Mouse (Mus musculus) liver, embryonic 14.5 days (tissue): ENCODE measurements at regions not wholly inside any gene's neighbourhood (a gene's known extent, or its start where the extent isn't known, plus 50 kb on each side); places are given as distances from the start of the nearest gene placed in this dataset.

Experiments
- ATAC-seq: fragments of 200-750 bp; cut with Nextera tagmentation; 2 replicates; pipeline ENCODE4 v1.8.0; 2017; ENCODE audit warnings: moderate number of reproducible peaks, mild to moderate bottlenecking, moderate library complexity; ENCODE audit not compliant: insufficient read depth
- DNase-seq, 3 experiments: peaks; one replicate each; pipeline ENCODE4 v3.0.0-alpha.2; 2012 to 2013; ENCODE audit warnings: low read depth in 3 of 3, low spot score in 3 of 3
- H3K27ac ChIP-seq: fragments of 300-500 bp; sonication (generic); 2 replicates; pipeline ENCODE4 v1.5.1; 2014; ENCODE audit warnings: moderate library complexity, mild to moderate bottlenecking, control low read depth, inconsistent platforms
- H3K27me3 ChIP-seq: fragments of 300-500 bp; sonication (generic); 2 replicates; pipeline ENCODE4 v1.6.1; 2014; ENCODE audit warnings: mild to moderate bottlenecking, low read length, moderate library complexity; ENCODE audit not compliant: control insufficient read depth, insufficient read depth
- H3K36me3 ChIP-seq: fragments of 300-500 bp; sonication (generic); replicated peaks from 2 replicates; pipeline ENCODE4 v1.6.1; 2014; ENCODE audit warnings: low read depth; ENCODE audit not compliant: control insufficient read depth, insufficient read depth
- H3K4me1 ChIP-seq, 2 experiments: fragments of 200-500 bp in 1 of 2; fragments of 300-500 bp in 1 of 2; sonication (generic) in 1 of 2; replicated peaks; 2 replicates each; pipeline ENCODE4 v1.6.1; 2012 to 2014; ENCODE audit warnings: antibody characterized with exemption in 1 of 2, inconsistent platforms in 1 of 2, low read length in 1 of 2; ENCODE audit not compliant: control insufficient read depth in 2 of 2, insufficient read depth in 2 of 2
- H3K4me2 ChIP-seq: fragments of 300-500 bp; sonication (generic); 2 replicates; pipeline ENCODE4 v1.6.1; 2014; ENCODE audit warnings: low read depth, mild to moderate bottlenecking, control low read depth, moderate library complexity
- H3K4me3 ChIP-seq, 2 experiments: fragments of 200-500 bp in 1 of 2; fragments of 300-500 bp in 1 of 2; sonication (generic) in 1 of 2; 2 replicates each; pipeline ENCODE4 v1.5.1; 2012 to 2014; ENCODE audit warnings: low read depth in 2 of 2, low read length in 2 of 2, mild to moderate bottlenecking in 2 of 2, control low read depth in 1 of 2, inconsistent platforms in 1 of 2, moderate library complexity in 1 of 2; ENCODE audit not compliant: insufficient read depth in 1 of 2
- H3K9ac ChIP-seq: fragments of 300-500 bp; sonication (generic); replicated peaks from 2 replicates; pipeline ENCODE4 v1.6.1; 2014; ENCODE audit warnings: mild to moderate bottlenecking, control low read depth, moderate library complexity
- H3K9me3 ChIP-seq: fragments of 300-500 bp; sonication (generic); 2 replicates; pipeline ENCODE4 v1.6.1; 2016; ENCODE audit warnings: low read length, mixed read lengths; ENCODE audit not compliant: control insufficient read depth
- CTCF ChIP-seq: IDR thresholded peaks from 2 replicates; pipeline ENCODE4 v1.5.1; 2016; ENCODE audit warnings: antibody characterized with exemption, low read depth, control low read depth
- EP300 ChIP-seq: IDR thresholded peaks from 2 replicates; pipeline ENCODE4 v1.6.1; 2016; ENCODE audit warnings: antibody characterized with exemption, low read depth
- WGBS: fragments of 180-500 bp; shearing (Covaris S2); extraction: QIAGEN DNeasy Blood & Tissue Kit; methylation state at CpG from one replicate; pipeline ENCODE4 v1.1.7; 2014; ENCODE audit not compliant: insufficient replicate concordance; 5-methylcytosine and 5-hydroxymethylcytosine counted together

DNA sequence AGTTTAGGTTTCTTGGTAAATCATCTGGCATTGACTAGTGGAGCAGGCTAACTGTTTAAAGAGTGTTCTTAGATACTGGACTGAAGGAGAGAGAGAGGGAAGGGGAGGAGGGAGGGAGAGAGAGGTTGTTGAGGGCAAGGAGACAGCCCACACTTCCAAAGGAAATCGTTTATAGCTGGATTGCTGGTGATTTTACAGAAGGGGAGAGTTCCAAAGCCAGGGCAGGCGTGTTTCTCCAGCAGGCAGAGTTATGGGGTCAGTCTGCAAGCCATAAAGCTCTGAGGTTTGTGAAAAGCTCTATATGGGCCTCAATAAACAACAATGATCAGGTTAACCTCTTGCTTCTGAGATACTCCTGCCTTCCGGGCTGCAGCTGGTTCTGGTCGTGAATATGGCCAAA, 163.9 kb downstream of the Nuf2 start:
- ATAC-seq: no peak
- WGBS: 40% methylated on average over 4 of the region's 4 CpGs

DNA sequence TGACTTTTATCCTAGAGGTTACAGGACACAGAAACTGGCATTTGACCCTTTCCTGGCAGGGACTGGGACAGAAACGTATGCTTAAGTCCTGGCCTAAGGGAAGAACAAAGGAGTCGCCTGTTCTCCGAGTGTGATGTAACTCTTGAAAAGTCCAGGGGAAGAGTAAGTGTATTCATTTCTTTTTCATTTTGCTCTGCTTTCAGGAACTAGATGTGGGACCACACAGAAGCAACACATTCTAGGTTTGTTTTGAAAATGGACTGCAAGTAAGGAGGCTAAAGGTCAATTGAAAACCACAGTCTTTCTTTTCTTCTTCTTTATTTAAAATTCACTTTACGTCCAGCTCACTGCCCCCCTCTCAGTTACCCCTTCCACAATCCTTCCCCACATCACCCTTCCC, 168.7 kb downstream of the Nuf2 start:
- H3K4me2 ChIP-seq: no peak overlapping the region
- H3K9me3 ChIP-seq: no peaks in the 10 kb centered on the region
- H3K27me3 ChIP-seq: no peaks in the 10 kb centered on the region
- DNase-seq (no peak), ATAC-seq (no peak)
- no peak overlapping the region for H3K9ac ChIP-seq
- H3K27ac ChIP-seq: no peak overlapping the region
- H3K4me1 ChIP-seq: no peaks in the 10 kb centered on the region
- H3K4me3 ChIP-seq: no peak overlapping the region
- no peak for TF ChIP-seq EP300
- no peak for TF ChIP-seq CTCF
- H3K36me3 ChIP-seq: no peaks in the 10 kb centered on the region
- 51% methylated on average over 4 of the region's 4 CpGs for WGBS

More for the DNA sequence above, 163.9 kb downstream of the Nuf2 start:
- TF ChIP-seq EP300: no peak
- no peak for TF ChIP-seq CTCF
- H3K27me3 ChIP-seq: no peaks in the 10 kb centered on the region
- no peak overlapping the region for H3K9ac ChIP-seq
- no peak overlapping the region for H3K27ac ChIP-seq
- no peaks in the 10 kb centered on the region for H3K4me1 ChIP-seq
- no peak overlapping the region for H3K4me2 ChIP-seq
- no peaks in the 10 kb centered on the region for H3K9me3 ChIP-seq
- DNase-seq: no peak
- H3K36me3 ChIP-seq: no peaks in the 10 kb centered on the region
- no peak overlapping the region for H3K4me3 ChIP-seq

DNA sequence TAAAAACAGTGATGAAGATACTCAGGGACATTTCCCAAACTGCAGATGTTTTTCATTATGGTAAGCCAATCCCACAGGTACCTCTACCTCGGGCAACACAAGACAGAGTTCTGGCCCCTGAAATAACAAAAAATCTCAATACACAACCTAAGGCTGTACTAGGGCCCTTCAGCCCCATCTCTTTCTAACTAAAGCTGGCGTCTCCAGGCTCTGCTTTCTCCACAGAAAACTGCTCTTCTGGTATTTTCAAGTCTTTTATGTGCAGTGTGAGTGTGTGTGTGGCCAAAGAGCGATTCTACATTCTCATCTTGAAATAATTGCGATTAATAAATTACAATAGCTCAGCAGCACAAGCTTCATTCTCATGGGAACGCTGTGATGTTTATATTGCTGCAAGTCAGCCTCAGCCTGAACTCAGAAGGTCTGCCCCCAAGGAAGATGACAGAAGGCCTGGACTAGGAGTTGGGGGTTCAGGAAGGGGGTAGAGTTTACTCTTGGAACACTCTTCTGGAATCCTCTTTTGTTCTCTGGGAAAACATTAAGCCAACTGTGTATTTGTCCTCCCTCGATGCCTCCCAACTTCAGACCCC, 173.5 kb downstream of the Nuf2 start:
- Histone ChIP-seq H3K4me3 (no peak overlapping the region), H3K36me3 (no peaks in the 10 kb centered on the region), H3K4me2 (no peak overlapping the region), H3K9me3 (no peaks in the 10 kb centered on the region), H3K27ac (no peak overlapping the region), H3K9ac (no peak overlapping the region), H3K4me1 (no peaks in the 10 kb centered on the region), H3K27me3 (no peaks in the 10 kb centered on the region)
- ATAC-seq (no peak), DNase-seq (no peak)
- WGBS: 54% methylated on average over 6 of the region's 6 CpGs
- TF ChIP-seq CTCF (no peak), EP300 (no peak)

DNA sequence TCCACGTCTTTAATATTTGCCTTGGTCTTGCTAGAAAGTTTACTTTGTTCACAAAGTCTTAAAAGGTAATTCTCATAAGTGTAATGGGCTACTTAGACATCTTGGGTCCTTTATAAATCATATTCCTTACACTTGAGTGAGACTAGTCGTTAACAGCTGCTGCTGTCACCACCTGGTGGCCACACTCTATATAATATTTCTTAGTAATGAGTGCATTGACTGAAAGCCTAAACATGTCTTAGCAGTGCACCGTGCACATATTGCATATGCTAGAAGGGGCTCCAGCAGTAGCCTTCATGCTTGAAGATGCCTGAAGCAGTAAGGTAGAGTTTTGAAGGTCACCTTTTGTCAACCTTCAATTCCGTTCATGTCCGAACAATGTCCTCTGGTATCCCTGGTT, 177.2 kb downstream of the Nuf2 start:
- Histone ChIP-seq H3K27me3 (no peaks in the 10 kb centered on the region), H3K36me3 (no peaks in the 10 kb centered on the region), H3K27ac (no peak overlapping the region), H3K4me2 (no peak overlapping the region), H3K9ac (no peak overlapping the region), H3K9me3 (no peaks in the 10 kb centered on the region), H3K4me1 (no peaks in the 10 kb centered on the region), H3K4me3 (no peak overlapping the region)
- no peak for DNase-seq
- TF ChIP-seq EP300 (no peak), CTCF (no peak)
- WGBS: 59% methylated on average over 5 of the region's 5 CpGs
- ATAC-seq: no peak

DNA sequence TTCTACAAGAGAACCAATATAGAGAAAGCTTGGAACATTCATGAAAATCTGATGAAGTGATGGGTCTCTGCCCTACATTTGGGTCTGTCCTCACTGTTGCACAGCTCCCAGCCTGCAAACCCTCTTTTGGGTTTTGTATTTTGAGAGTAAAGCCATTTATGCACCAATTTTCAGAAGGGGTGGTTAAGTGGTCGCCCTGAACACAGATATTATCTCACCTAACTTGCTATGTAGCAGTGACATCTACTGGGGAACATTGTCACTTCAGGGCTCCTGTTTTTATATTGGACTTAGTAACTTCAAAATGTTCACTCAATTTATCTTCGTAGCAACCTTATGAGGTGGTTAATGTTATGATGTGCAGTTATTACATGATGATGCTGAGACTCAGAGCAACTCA, 183.6 kb downstream of the Nuf2 start:
- 22% methylated on average over 2 of the region's 2 CpGs for WGBS
- H3K9ac ChIP-seq: no peak overlapping the region
- no peak overlapping the region for H3K4me2 ChIP-seq
- no peak overlapping the region for H3K27ac ChIP-seq
- TF ChIP-seq CTCF (no peak), EP300 (no peak)
- no peaks in the 10 kb centered on the region for H3K9me3 ChIP-seq
- H3K4me3 ChIP-seq: no peak overlapping the region
- H3K36me3 ChIP-seq: no peaks in the 10 kb centered on the region
- H3K27me3 ChIP-seq: no peaks in the 10 kb centered on the region
- DNase-seq (no peak), ATAC-seq (no peak)
- no peaks in the 10 kb centered on the region for H3K4me1 ChIP-seq
